Mouse (Mus musculus) mammary gland, adult 2 months (tissue): ENCODE results near the gene Fam136a. TPM values are rescaled to one million over a fixed set of nuclear protein-coding genes. Genes with fewer than 3 reads are reported as not detected.

Experiments
- polyA plus RNA-seq: library from polyadenylated mRNA; depleted of rRNA; stranded (reverse); fragments of >200 nt; gene quantifications from 2 replicates; pipeline ENCODE4 v1.2.3, GENCODE M21; 2012; ENCODE audit warnings: low replicate concordance; rRNA removed

The Fam136a gene
- polyA plus RNA-seq: 15.2 and 15.4 TPM in 2 replicates

GRCm38 (mm10) chr6:86365371-86366124 is at the start of gene Fam136a:
Fam136a (plus strand) TSS chr6:86365646.

GRCm38 (mm10) chr6:86370764-86371339 is 5.4 kb downstream of the Fam136a start, which contains the start of gene Snrpg:
Snrpg (plus strand) TSS chr6:86371304.

GRCm38 (mm10) chr6:86396581-86397256 is 31.3 kb downstream of the Fam136a start, which contains the start of gene Pcyox1:
Pcyox1 (minus strand) TSS chr6:86397154.

DNA sequence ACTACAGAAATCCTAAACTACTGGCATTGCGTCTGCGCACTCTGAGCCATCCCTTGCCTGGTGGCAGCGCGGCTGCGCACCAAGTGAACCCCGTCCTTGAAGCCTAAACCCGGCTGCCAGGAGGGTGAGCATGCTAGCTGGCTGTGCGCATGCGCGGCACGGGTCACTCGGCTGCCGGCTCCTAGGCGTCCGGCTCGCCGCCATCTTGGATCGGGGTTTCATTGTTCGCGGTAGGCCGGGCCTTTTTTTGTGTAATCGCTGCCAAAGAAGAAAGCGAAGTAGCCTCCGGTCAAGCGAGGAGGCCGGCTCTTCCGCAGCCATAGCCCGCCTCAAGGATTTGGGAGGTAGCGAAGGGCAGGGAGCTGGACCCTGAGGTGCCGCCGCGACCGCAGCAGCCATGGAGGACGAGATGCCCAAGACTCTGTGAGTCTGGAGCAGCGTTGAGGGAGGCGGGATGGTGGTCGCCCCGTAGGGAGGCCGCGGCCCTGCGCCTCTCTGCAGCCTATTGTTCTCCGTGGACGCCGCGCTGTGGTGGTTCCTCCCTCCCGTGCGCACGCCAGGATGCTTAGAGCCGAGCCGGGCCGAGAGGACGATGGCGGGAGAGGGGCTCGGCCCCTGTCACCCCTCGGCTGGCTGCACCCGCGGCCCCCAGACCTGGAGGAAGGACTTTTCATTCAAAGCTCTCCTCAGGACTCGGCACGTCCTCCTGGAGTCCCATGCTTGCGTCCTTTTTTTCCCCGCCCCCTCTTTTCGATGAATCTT is 38.8 kb downstream of the Fam136a start, which contains the start of gene Tia1:
Gene Tia1, plus strand, starts transcription at position 120 of the 762 bp plus-strand sequence.

Other genes starting within 250 kb of the Fam136a start
- 3.1 and 3.5 TPM in 2 replicates for gene Tgfa, start 170.4 kb upstream of the Fam136a start, polyA plus RNA-seq
- gene Snrpg, start 5.7 kb downstream of the Fam136a start, polyA plus RNA-seq: 22.2 and 38.4 TPM in 2 replicates
- gene Pcyox1, start 31.5 kb downstream of the Fam136a start, polyA plus RNA-seq: 28.2 and 50.8 TPM in 2 replicates
- 15.3 and 25.5 TPM in 2 replicates for gene Tia1, start 38.6 kb downstream of the Fam136a start, polyA plus RNA-seq
- gene Gm44790, start 61.0 kb downstream of the Fam136a start, polyA plus RNA-seq: 5.0 and 9.9 TPM in 2 replicates
- gene C87436, start 72.7 kb downstream of the Fam136a start, polyA plus RNA-seq: 10.5 and 17.2 TPM in 2 replicates
- gene Pcbp1, start 160.7 kb downstream of the Fam136a start, polyA plus RNA-seq: 109 and 247 TPM in 2 replicates